Mouse (Mus musculus): ENCODE measurements around the gene Mrps23. TPM values are rescaled to one million over a fixed set of nuclear protein-coding genes. Genes with fewer than 3 reads are reported as not detected.

Mrps23 gene
- polyA plus RNA-seq, 1 experiment from 2014 or later = 66.6 TPM

- no peak overlapping the region for H3K4me3 ChIP-seq (ENCODE audit: low read length)
- no peaks in the 10 kb centered on the region for H3K27me3 ChIP-seq (ENCODE audit: insufficient read depth, low read length)
- ATAC-seq (ENCODE audit: low FRiP score, low TSS enrichment) = no peak
- no peaks in the 10 kb centered on the region for H3K36me3 ChIP-seq (ENCODE audit: insufficient read depth, low read length)
- H3K4me1 ChIP-seq (ENCODE audit: insufficient read depth, low read length) = peaks cover 37% of the 10 kb centered on the region
- 0 out of 2 replicates have a peak overlapping the region, but pooled peaks have one; percentile 35 for H3K9ac ChIP-seq (replicated peaks; ENCODE audit: low read length)
- H3K9me3 ChIP-seq (ENCODE audit: low read length) = peaks cover 4% of the 10 kb centered on the region; the same call in 1 of the 2 replicates
- WGBS = 82% methylated on average over 10 of the region's 10 CpGs
- H3K4me2 ChIP-seq (replicated peaks; ENCODE audit: low read depth, low read length) = no peak overlapping the region
- peak overlapping the region; percentile 80 for H3K27ac ChIP-seq (ENCODE audit: low read length)
Measured at GRCm38 (mm10) chr11:88240275-88240674, 36.1 kb downstream of the Mrps23 start.

GRCm38 (mm10) chr11:88240736-88241353 is 36.7 kb downstream of the Mrps23 start:
- Histone ChIP-seq H3K27me3 (ENCODE audit: insufficient read depth, low read length) (no peaks in the 10 kb centered on the region), H3K4me3 (ENCODE audit: low read length) (no peak overlapping the region), H3K27ac (ENCODE audit: low read length) (peak overlapping the region; percentile 80), H3K36me3 (ENCODE audit: insufficient read depth, low read length) (no peaks in the 10 kb centered on the region), H3K4me2 (replicated peaks; ENCODE audit: low read depth, low read length) (peak overlapping the region; percentile 17; the same call in 1 of the 2 replicates), H3K4me1 (ENCODE audit: insufficient read depth, low read length) (peaks cover 32% of the 10 kb centered on the region), H3K9me3 (ENCODE audit: low read length) (peaks cover 4% of the 10 kb centered on the region; the same call in 1 of the 2 replicates), H3K9ac (replicated peaks; ENCODE audit: low read length) (peak overlapping the region; percentile 35; the same call in 1 of the 2 replicates)
- peak; percentile 71; the same call in 1 of the 2 replicates for ATAC-seq (ENCODE audit: low FRiP score, low TSS enrichment)
- WGBS = 11% methylated on average over 10 of the region's 10 CpGs

GRCm38 (mm10) chr11:88241468-88242301 is 37.5 kb downstream of the Mrps23 start:
- no peak overlapping the region for H3K4me3 ChIP-seq (ENCODE audit: low read length)
- ATAC-seq (ENCODE audit: low FRiP score, low TSS enrichment) = peak; percentile 64; the same call in 1 of the 2 replicates
- WGBS = 46% methylated on average over 12 of the region's 12 CpGs
- peaks cover 25% of the 10 kb centered on the region for H3K4me1 ChIP-seq (ENCODE audit: insufficient read depth, low read length)
- peak overlapping the region; percentile 46; the same call in 1 of the 2 replicates for H3K9ac ChIP-seq (replicated peaks; ENCODE audit: low read length)
- H3K4me2 ChIP-seq (replicated peaks; ENCODE audit: low read depth, low read length) = no peak overlapping the region
- H3K9me3 ChIP-seq (ENCODE audit: low read length) = peaks cover 4% of the 10 kb centered on the region; the same call in 1 of the 2 replicates
- peak overlapping the region; percentile 80 for H3K27ac ChIP-seq (ENCODE audit: low read length)
- H3K27me3 ChIP-seq (ENCODE audit: insufficient read depth, low read length) = no peaks in the 10 kb centered on the region
- H3K36me3 ChIP-seq (ENCODE audit: insufficient read depth, low read length) = no peaks in the 10 kb centered on the region

GRCm38 (mm10) chr11:88245581-88246170 is 41.5 kb downstream of the Mrps23 start:
- H3K4me3 ChIP-seq (ENCODE audit: low read length) = no peak overlapping the region
- H3K27me3 ChIP-seq (ENCODE audit: insufficient read depth, low read length) = no peaks in the 10 kb centered on the region
- H3K36me3 ChIP-seq (ENCODE audit: insufficient read depth, low read length) = no peaks in the 10 kb centered on the region
- ATAC-seq (ENCODE audit: low FRiP score, low TSS enrichment) = no peak
- H3K9me3 ChIP-seq (ENCODE audit: low read length) = peaks cover 4% of the 10 kb centered on the region; the same call in 1 of the 2 replicates
- 60% methylated on average over 14 of the region's 14 CpGs for WGBS
- peaks cover 24% of the 10 kb centered on the region for H3K4me1 ChIP-seq (ENCODE audit: insufficient read depth, low read length)
- H3K27ac ChIP-seq (ENCODE audit: low read length) = no peak overlapping the region
- no peak overlapping the region for H3K4me2 ChIP-seq (replicated peaks; ENCODE audit: low read depth, low read length)
- H3K9ac ChIP-seq (replicated peaks; ENCODE audit: low read length) = no peak overlapping the region

- Histone ChIP-seq H3K9ac (replicated peaks; ENCODE audit: low read length) (no peak overlapping the region), H3K4me2 (replicated peaks; ENCODE audit: low read depth, low read length) (no peak overlapping the region), H3K27me3 (ENCODE audit: insufficient read depth, low read length) (no peaks in the 10 kb centered on the region), H3K4me3 (ENCODE audit: low read length) (no peak overlapping the region), H3K27ac (ENCODE audit: low read length) (no peak overlapping the region), H3K36me3 (ENCODE audit: insufficient read depth, low read length) (no peaks in the 10 kb centered on the region), H3K9me3 (ENCODE audit: low read length) (peaks cover 4% of the 10 kb centered on the region; the same call in 1 of the 2 replicates), H3K4me1 (ENCODE audit: insufficient read depth, low read length) (peaks cover 30% of the 10 kb centered on the region)
- no peak for ATAC-seq (ENCODE audit: low FRiP score, low TSS enrichment)
- WGBS = 57% methylated on average over 5 of the region's 5 CpGs
Measured at GRCm38 (mm10) chr11:88248636-88249035, 44.4 kb downstream of the Mrps23 start.

- WGBS = 61% methylated on average over 3 of the region's 3 CpGs
Measured at GRCm38 (mm10) chr11:88250568-88250967, 46.4 kb downstream of the Mrps23 start.

GRCm38 (mm10) chr11:88251295-88251694 is 47.1 kb downstream of the Mrps23 start:
- Histone ChIP-seq H3K4me1 (ENCODE audit: insufficient read depth, low read length) (peaks cover 31% of the 10 kb centered on the region), H3K4me2 (replicated peaks; ENCODE audit: low read depth, low read length) (no peak overlapping the region), H3K36me3 (ENCODE audit: insufficient read depth, low read length) (no peaks in the 10 kb centered on the region), H3K27me3 (ENCODE audit: insufficient read depth, low read length) (no peaks in the 10 kb centered on the region), H3K27ac (ENCODE audit: low read length) (no peak overlapping the region), H3K4me3 (ENCODE audit: low read length) (no peak overlapping the region), H3K9ac (replicated peaks; ENCODE audit: low read length) (no peak overlapping the region), H3K9me3 (ENCODE audit: low read length) (no peaks in the 10 kb centered on the region)
- 52% methylated on average over 7 of the region's 7 CpGs for WGBS
- no peak for ATAC-seq (ENCODE audit: low FRiP score, low TSS enrichment)

More at GRCm38 (mm10) chr11:88250568-88250967, 46.4 kb downstream of the Mrps23 start:
- Histone ChIP-seq H3K27me3 (ENCODE audit: insufficient read depth, low read length) (no peaks in the 10 kb centered on the region), H3K9me3 (ENCODE audit: low read length) (no peaks in the 10 kb centered on the region), H3K4me3 (ENCODE audit: low read length) (no peak overlapping the region), H3K36me3 (ENCODE audit: insufficient read depth, low read length) (no peaks in the 10 kb centered on the region), H3K4me1 (ENCODE audit: insufficient read depth, low read length) (peaks cover 31% of the 10 kb centered on the region), H3K9ac (replicated peaks; ENCODE audit: low read length) (no peak overlapping the region), H3K4me2 (replicated peaks; ENCODE audit: low read depth, low read length) (no peak overlapping the region), H3K27ac (ENCODE audit: low read length) (no peak overlapping the region)
- no peak for ATAC-seq (ENCODE audit: low FRiP score, low TSS enrichment)

GRCm38 (mm10) chr11:88251972-88252766 is 48.0 kb downstream of the Mrps23 start:
- H3K4me3 ChIP-seq (ENCODE audit: low read length) = peak overlapping the region; percentile 25; the same call in 1 of the 2 replicates
- ATAC-seq (ENCODE audit: low FRiP score, low TSS enrichment) = peak; percentile 92
- peaks cover 31% of the 10 kb centered on the region for H3K4me1 ChIP-seq (ENCODE audit: insufficient read depth, low read length)
- H3K9ac ChIP-seq (replicated peaks; ENCODE audit: low read length) = 0 out of 2 replicates have a peak overlapping the region, but pooled peaks have one; percentile 4
- no peaks in the 10 kb centered on the region for H3K9me3 ChIP-seq (ENCODE audit: low read length)
- H3K36me3 ChIP-seq (ENCODE audit: insufficient read depth, low read length) = no peaks in the 10 kb centered on the region
- H3K27me3 ChIP-seq (ENCODE audit: insufficient read depth, low read length) = no peaks in the 10 kb centered on the region
- peak overlapping the region; percentile 44 for H3K4me2 ChIP-seq (replicated peaks; ENCODE audit: low read depth, low read length)
- WGBS = 12% methylated on average over 22 of the region's 22 CpGs
- H3K27ac ChIP-seq (ENCODE audit: low read length) = no peak overlapping the region; the same call in 1 of the 2 replicates

Measured in kidney, embryonic 16.5 days (tissue).